Mouse (Mus musculus): ENCODE measurements at regions not wholly inside any gene's neighbourhood (a gene's known extent, or its start where the extent isn't known, plus 50 kb on each side); places are given as distances from the start of the nearest gene placed in this dataset.

DNA sequence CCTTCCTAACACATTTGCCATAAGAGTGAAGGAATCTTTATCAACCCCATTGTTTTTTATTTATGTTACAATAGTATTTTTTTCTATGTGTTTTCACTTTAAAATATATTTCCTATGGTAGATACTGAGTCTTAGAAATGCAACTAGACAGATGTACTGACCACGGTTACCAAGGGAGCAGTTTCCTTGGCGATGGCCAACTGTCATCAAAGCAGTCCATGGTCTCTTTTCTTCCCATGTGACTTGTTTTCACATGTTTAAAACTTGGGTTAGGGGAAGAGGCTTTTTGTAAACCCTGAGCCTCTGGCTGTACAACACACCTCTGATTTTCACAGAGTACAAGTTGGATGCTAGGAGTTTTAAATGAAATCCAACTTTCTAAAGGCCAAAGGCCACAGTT, 411.9 kb upstream of the Gm765 start:
- no peak for DNase-seq (ENCODE audit: low read depth, low spot score)

DNA sequence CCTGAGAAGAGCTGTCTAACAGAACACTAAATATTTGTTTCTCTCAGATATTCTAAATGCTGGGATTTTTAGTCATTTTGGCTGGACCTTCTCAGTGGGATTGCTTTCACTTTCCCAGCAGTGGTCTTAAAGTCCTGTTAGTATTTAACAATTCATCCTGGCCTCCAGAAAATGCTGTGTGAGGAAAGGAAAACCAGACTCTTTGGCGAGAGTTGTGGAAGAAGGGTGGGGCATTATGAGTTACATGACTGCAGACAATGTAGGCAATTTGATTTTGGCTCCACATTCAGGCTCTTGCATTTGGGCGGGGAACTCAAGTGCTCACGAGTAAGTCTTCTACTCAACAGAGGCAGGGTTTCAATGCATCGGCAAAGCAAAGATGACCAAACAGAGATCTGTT, 406.1 kb upstream of the Gm765 start:
- no peak for DNase-seq (ENCODE audit: low read depth, low spot score)

DNA sequence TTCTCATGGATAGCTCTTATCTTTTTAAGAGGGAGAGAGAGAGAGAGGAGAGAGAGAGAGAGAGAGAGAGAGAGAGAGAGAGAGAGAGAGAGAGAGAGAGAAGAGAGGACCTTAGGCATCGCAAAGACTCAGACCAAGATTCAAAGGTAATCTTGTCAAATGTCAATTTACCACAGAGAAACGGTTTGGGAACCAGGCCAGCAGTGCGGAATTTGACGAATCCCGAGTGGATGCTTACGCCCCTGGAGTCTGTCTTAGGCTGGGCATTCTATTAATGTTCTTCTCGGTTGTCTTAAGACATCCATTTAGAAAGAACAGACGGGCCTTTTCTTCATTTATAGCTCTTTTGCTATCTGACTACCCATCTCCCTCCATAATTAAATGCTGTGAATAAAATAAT, 404.4 kb upstream of the Gm765 start:
- no peak for DNase-seq (ENCODE audit: low read depth, low spot score)

DNA sequence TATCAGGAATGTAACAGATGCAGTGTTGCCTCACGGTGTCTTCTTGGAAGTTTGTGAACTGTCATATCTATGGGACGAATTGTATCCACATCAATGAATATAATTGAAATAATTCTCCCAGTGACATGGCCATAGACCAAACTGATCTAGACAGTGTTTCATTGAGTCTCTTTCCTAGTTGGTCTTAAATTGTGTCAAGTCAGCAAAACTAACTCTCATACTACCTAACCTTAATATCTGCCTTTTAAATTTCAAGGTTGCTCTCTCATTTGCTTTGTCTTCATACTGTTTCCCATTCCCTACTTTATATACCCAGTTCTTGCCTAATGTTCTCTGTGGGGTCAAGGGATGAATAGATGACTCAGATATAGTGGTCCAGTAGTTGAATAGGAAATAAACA, 397.9 kb upstream of the Gm765 start:
- DNase-seq (ENCODE audit: low read depth, low spot score): no peak

DNA sequence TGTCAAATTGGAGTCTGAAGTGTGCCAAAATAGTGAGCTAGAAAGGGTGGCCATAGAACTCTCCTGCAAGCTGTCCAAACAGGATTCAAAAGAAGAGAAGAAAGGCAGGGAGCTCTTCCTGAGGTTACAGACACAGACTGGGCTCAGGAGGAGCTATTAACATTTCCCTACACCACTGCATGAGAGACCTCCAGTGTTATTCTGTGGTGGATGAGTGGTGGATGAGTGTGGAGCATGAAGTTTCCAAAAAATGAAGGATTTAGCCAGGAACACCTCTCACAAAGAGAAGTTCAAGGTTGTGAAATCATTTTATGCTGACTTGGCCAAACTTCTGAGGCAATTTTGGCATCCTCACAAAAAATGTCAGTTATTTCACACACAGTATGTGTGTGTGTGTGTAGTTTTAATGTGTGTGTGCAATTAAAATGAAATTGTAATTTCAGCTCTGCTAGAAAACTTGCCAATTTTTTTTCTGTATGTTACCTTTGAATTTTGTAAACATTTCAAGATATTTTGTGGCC, 388.5 kb upstream of the Gm765 start:
- DNase-seq (ENCODE audit: low read depth, low spot score): no peak

DNA sequence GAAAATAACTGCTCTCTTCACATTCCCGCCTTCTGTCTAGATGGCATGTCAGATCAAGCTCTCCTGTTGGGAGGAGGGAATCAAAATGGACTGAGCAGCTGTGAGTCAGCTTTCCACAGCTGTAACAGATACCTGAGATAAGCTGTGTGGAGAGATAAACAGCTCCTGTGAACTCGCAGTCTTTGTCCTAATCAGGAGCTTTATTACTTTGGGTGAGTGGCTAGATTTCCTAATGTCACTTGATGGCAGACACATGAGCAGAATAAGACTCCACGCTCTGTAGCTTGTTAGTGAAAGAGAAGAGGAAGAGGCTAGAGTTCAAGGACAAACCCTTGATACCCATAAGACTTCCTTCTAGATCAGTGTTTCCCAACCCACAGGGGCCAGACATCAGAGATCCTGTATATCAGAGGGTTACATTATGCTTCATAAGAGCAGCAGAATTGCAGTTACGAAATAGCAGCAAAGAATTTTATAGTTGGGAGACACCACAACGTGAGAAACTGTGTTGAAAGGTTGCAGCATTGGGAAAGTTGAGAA, 384.1 kb upstream of the Gm765 start:
- no peak for DNase-seq (ENCODE audit: low read depth, low spot score)

DNA sequence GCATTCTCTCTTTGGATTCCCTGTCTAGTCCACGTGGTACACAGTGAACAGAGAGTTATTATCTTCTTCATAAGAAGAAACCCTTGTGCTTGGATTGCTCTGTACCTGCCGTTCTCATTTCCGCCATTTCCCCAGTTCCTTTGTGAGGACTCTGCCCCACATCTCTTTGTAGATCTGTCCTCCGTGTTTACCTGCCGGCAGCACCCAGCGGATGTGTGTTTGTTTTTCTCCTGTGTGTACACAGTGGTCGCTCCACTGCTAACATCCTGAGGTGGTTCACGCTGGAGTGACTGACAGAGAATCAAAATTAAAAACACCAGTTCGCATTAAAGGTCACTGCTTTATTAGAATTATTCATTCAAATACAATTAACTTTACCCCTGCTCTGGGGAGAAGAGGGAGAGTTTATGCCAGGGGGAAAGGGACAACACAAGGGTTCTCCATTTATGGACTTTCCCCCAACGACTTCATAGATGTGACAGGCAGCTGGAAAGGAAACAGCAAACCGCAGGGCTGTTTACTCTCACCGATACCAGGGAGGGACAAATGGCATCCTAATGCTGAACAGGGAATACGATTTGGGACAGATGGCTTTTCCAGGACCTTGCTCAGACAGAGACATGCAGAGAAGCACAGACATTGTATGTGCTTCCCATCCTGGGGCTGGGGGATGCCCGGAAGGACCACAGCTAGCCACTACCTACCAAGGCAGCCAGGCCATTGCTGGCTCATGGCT, 362.5 kb upstream of the Gm765 start:
- DNase-seq (ENCODE audit: low read depth, low spot score): no peak

DNA sequence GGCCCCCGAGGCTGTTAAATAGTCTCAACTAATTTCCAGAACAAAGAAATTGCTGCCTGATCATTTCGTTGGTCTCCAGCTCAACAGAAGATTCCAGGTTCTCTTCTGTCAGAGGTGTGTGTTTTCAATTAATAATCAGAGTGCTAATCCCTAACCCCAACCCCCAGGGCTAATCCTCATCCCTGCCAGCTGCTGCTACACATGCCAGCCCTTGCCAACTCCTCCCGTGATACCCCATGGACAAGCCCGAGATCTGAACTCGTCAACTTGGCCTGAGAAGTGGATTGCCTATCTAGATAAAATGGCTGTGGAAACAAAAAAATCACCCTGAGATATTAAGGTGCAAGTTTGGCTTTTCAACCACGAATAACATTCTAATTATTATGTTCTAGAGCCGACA, 355.0 kb upstream of the Gm765 start:
- DNase-seq (ENCODE audit: low read depth, low spot score): no peak

DNA sequence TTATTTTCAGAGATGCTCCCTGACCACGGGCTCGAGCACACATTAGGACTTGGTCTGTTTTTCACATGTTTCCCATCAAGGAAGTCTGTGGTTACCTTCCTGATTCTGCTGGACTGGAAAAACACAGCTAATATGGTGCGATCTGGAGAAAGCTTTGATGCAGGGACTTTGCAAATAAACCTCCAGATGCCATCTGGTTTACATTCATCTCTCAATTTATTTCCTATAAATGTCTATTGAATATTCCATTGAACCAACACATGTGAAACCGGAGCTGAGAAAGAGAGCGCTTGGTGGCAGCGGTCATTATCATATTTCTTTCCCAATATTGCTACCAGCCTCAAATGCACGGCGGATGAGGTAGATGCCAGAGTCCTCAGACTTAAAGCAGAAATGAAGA, 350.9 kb upstream of the Gm765 start:
- DNase-seq (ENCODE audit: low read depth, low spot score): peak; percentile 39

DNA sequence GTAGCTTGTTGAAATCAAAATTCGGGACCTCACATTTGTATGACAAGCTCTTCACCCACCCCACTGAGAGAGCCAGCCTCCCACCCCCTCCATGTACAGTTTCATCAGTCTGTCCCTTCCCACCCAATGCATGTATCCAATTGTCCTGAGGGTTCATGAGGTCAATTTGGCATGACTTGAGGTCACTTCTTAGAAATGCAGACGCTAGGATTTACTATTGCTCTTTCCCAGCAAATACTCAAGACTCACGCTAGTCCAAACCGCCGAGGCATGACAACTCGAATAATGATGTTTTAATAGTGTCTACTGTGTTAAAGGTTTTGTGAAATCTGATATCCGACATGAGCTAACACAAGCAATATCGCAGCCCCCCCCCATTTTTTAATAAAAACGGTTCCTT, 347.6 kb upstream of the Gm765 start:
- DNase-seq (ENCODE audit: low read depth, low spot score): peak; percentile 54

DNA sequence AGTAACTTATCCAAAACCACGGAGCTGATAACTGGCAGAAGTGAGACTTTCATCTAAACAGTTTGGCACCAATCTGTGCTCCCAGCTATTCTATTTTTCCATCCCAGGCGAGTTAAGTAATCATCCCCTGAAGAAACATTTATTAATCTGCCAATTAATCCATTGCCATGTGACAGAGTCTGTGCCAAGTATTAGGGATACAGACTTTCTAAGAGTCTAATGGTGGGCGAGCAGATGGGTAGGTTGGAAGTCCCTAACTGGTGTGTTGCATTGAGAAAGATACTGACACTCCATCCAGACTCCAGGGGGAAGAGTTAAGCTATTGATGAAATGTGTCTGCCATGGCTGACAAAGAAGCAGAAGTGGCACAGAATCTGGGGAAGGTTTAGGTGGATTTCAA, 346.8 kb upstream of the Gm765 start:
- DNase-seq (ENCODE audit: low read depth, low spot score): no peak

DNA sequence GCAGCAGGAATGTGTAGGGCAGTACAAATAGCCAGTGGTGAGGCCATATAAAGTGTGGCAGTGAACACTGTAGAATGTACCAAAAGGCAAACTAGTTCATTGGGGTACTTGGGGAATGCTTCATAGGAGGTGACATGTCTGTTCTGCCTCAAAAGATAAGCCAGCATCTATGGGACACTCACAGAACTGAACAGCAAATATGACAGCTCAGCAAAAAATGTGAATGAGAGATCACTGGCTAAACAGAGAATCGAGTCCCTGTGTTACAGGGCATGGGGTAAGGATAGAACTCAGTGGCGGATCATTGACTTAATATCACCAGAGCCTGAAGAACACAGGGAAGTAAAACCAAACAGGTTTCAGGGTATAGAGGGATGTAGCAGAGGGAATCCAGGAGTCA, 346.1 kb upstream of the Gm765 start:
- no peak for DNase-seq (ENCODE audit: low read depth, low spot score)

DNA sequence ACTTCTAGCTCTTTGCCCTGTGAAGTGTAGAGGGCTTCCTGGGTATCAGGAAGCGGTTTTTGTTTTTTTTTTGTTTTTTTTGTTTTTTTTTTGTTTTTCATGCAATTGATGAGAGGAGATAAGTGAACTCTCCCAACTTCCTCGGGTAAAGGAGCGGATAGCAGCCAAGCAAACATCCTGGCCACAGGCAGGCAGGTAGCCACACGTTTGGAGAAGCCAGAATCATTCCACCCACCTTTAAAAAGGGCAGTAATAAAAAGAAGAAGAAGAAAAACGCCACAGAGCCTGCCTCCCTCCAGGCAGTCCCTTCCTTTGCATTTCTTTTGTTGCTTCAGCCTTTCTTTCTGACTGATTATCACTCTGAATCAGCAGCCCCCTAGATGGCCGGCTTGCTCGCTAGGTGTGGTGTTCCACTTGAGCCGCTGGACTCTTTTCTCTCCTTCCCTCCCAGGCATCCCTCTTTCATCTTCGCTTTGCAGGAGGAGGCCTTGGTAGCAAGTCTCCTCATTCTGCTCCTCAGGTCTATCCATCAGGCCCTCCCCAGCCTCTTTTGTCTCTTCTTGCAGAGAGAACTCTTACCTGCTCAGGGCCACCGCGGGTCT, 323.9 kb upstream of the Gm765 start:
- DNase-seq (ENCODE audit: low read depth, low spot score): no peak

DNA sequence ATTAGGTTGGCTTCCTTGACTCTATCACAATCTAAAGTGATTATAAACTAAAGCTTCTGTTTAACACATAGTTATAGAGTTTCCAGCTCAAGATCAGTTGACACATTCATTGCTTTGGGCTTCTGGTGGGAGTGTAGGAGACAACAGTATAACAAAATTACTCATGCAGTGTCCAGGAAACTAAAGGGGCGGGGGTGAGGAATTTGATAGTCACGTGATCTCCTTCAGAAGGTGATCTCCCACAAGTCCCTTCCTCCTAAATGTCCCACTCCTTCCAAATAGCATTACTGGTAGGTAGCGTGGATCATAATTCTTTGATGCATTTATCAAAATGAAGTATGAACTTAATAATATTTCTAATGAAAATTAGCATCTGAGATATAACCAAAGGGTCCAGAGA, 309.3 kb upstream of the Gm765 start:
- no peak for DNase-seq (ENCODE audit: low read depth, low spot score)

DNA sequence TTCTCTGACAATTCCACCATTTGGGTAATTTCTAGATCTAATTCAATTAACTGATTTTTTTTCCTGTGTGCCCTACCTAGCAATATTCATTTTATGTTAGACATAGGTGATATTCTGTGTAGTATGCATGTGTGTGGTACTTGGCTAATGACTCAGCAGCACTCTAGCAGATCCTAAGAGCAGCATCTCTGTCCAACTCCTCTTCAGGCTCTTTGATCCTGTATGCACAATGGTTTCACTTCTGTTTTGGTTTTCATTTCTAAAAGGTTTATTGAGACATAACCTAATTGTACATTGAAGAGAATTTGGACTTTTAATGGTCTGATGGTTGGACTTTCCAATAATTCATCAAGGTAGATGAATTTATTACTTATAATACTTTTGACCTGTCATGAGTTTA, 308.8 kb upstream of the Gm765 start:
- DNase-seq (ENCODE audit: low read depth, low spot score): no peak

DNA sequence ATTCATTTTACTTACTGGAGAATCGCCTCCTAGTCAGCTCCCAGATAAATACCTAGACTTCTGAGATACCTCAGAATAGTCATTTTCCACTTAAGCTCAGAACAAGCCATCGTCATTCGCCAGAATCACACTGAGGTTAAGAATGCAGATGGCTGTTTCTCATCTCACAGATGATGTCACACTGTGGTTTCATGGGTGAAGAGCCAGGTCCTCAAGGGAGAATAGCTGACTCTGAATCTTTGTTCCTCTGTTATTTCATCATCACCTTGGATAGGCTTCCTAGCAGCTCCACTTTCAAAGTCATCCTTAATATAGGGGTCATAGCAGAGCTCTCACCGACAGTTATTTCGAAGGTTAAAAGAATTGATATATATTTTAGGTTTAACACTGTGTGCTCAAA, 297.8 kb upstream of the Gm765 start:
- DNase-seq (ENCODE audit: low read depth, low spot score): no peak

DNA sequence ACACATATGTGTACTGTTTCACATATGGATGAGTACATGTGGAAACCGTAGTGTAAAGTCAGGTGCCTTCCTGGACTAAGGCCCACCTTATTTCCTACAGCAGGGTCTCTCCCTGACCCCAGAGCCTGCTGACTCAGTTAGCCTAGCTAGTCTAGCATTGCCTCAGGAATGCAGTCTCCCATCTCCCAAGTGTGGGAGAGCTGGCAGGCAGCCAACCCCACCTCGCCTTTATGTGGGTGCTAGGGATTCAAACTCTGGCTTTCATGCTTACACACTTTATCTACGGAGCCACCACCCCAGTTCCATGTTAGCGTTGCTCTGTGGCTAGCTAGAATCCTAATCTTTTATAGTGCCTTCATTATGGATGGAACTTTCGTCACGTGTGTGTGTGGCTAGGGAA, 293.3 kb upstream of the Gm765 start:
- no peak for DNase-seq (ENCODE audit: low read depth, low spot score)

DNA sequence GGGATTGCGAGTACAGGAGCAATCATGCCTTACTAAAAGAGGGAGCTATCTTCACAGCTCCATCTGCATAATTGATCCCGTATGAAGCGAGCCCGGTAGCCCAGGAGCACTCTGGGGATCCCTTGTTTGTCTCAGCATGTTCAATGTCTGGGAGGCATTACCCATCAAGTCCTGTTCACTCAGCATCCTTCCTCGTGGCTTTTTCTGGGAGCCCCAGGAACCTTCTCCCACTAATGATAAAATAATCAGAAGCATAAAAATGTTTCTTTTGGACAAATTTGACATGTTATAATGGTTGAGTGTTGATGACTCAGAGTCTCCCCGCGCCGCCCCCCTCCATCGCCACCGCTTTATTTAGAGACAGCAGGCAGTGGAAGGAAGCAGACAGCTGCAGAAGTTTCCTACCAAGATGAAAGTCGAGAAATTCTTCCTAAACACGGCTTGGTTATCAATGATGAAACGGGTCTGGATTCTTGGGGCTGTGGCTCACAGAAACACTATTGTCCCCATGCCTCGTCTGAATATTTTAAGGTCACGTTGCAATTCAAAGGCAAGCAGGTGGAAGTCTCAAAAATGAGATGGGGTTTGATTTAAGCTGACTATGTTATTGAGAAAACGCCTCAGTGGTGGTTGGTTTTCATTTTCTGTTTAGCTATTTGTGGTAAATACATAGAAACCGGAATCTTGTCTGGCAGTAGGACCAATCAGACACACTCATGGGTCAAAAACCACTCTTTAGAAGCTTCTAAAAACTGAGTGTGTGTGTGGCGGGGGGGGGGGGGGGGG, 289.9 kb upstream of the Gm765 start:
- peak; percentile 49 for DNase-seq (ENCODE audit: low read depth, low spot score)

DNA sequence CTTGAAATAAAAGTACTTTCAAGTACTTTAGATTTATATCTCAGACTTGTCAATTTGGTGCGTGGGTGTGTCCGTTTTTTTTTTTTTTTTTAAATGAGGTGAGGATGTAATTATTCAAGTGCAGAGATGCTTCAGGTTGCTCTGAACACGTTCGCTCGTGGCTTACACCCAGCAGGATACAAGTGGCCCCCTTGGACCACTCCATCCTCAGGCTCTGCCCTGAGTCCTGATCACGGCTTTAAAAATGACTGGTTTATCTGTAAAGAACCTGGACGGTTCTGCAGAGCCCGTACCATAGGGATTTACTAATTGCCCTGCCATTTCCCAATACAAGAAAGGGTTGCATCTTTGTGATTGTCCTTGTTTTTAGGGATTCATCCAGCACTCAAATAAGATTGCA, 288.7 kb upstream of the Gm765 start:
- DNase-seq (ENCODE audit: low read depth, low spot score): no peak

DNA sequence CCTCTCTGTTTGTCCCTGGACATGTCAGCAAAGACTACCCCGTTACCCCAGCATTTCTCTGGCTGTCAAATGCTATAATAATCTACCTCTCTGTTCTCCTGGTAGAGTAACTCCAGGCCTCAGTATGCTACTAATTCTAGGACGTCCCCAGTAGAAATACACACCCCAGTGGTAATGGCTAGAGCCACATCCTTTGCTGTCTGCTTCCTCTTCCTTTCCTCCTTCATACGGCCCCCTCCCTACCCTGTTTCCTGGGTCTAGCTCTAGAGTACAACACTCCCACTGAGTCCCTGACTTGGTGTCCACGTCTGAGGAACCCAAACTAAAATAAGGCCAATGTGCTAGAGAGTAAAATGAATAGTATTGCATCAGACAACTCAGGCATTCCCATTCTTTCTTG, 287.1 kb upstream of the Gm765 start:
- DNase-seq (ENCODE audit: low read depth, low spot score): no peak

DNA sequence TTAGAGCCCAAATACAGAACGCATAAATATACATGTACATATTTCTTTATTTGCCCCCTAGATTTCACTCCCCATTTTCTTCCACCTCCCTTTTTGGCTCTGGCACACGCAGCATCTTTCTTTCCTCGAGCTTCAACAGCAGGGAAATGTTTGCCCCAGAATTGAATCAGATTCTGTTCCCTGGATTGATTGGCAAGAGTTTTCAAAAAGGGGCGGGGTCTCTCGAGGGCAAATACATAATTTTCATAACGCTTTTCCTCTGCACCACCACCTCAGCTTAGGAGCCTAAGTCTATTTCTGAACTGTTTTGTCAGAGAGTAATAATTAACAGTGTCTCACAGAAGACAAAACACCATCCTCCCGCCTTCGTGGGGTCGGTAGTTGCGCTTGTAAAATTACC, 283.9 kb upstream of the Gm765 start:
- DNase-seq (ENCODE audit: low read depth, low spot score): no peak

DNA sequence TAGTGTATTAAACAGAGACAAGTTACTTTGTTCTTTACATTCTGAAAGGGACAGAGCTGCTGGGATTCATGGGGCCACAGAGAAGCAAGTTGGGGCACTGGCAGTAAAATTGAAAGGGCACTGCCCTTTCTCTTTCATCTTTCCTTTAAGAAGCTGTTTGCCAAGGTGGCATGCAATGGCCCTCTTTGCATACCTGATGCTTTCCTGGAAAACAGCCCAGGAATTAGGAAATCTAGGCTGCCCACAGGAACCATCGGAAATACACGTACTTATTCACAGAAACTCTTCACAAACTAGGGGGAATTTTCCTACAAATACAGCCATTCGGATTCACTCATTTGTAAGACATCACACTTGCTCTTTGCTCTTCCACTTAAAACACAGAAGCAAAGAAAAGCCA, 278.3 kb upstream of the Gm765 start:
- no peak for DNase-seq (ENCODE audit: low read depth, low spot score)

DNA sequence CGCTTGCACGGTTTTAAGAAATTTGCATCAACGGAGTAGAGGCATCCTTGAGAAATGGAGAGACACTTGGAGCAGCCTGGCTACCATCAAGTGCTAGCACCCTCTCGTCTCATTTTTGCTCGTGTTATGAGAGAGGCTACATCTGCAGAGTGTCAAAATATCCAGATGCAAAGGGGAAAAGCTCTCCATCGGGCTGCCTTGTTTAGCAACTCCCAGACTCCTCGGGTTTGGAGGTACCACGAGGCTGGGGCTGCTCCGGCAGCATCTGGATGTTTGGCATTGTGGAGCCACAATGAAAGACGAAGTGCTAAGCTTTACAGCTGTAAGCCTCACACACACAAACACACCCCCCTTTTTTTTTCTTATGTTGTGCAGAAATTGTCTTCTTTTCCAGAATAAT, 270.5 kb upstream of the Gm765 start:
- no peak for DNase-seq (ENCODE audit: low read depth, low spot score)
